Mouse (Mus musculus) limb, embryonic 14.5 days (tissue): Measurements from ENCODE around the gene Gm43518. TPM values are rescaled to one million over a fixed set of nuclear protein-coding genes. Genes with fewer than 3 reads are reported as not detected.

Experiments used
- ATAC-seq: fragments of 200-750 bp; cut with Nextera tagmentation; 2 replicates; pipeline ENCODE4 v1.8.0; 2017; ENCODE audit warnings: low read depth, moderate number of reproducible peaks, moderate TSS enrichment; ENCODE audit not compliant: low FRiP score
- DNase-seq: peaks from one replicate; pipeline ENCODE4 v3.0.0-alpha.2; 2015; ENCODE audit warnings: low spot score
- H3K27ac ChIP-seq: fragments of 300-500 bp; sonication (generic); replicated peaks from 2 replicates; pipeline ENCODE4 v1.5.1; 2014; ENCODE audit warnings: low read depth, mild to moderate bottlenecking, low read length, moderate library complexity, mixed read lengths
- H3K27me3 ChIP-seq: fragments of 300-500 bp; sonication (generic); 2 replicates; pipeline ENCODE4 v1.6.1; 2014; ENCODE audit warnings: low read length, mixed read lengths; ENCODE audit not compliant: control insufficient read depth, insufficient read depth
- H3K36me3 ChIP-seq: fragments of 300-500 bp; sonication (generic); 2 replicates; pipeline ENCODE4 v1.6.1; 2014; ENCODE audit warnings: mild to moderate bottlenecking, low read length, moderate library complexity, mixed read lengths; ENCODE audit not compliant: control insufficient read depth, insufficient read depth
- H3K4me1 ChIP-seq: fragments of 300-500 bp; sonication (generic); 2 replicates; pipeline ENCODE4 v1.6.1; 2014; ENCODE audit warnings: antibody characterized with exemption, low read length, mixed read lengths; ENCODE audit not compliant: control insufficient read depth, insufficient read depth
- H3K4me2 ChIP-seq: fragments of 300-500 bp; sonication (generic); replicated peaks from 2 replicates; pipeline ENCODE4 v1.6.1; 2014; ENCODE audit warnings: low read depth, mild to moderate bottlenecking, low read length, moderate library complexity; ENCODE audit not compliant: severe bottlenecking
- H3K4me3 ChIP-seq: fragments of 300-500 bp; sonication (generic); replicated peaks from 2 replicates; pipeline ENCODE4 v1.5.1; 2014; ENCODE audit warnings: low read length
- H3K9ac ChIP-seq: fragments of 300-500 bp; sonication (generic); 2 replicates; pipeline ENCODE4 v1.6.1; 2014; ENCODE audit warnings: mild to moderate bottlenecking, low read depth, low read length, moderate library complexity; ENCODE audit not compliant: severe bottlenecking
- H3K9me3 ChIP-seq: fragments of 300-500 bp; sonication (generic); 2 replicates; pipeline ENCODE4 v1.6.1; 2016; ENCODE audit warnings: low read length; ENCODE audit not compliant: control insufficient read depth
- POLR2A ChIP-seq: fragments of 200-500 bp; IDR thresholded peaks from 2 replicates; pipeline ENCODE4 v1.8.0; 2012; ENCODE audit warnings: inconsistent platforms, mild to moderate bottlenecking, moderate library complexity, borderline replicate concordance; ENCODE audit not compliant: insufficient read depth, insufficient read length; ENCODE audit errors: extremely low read depth
- WGBS: fragments of 180-500 bp; shearing (Covaris S2); extraction: QIAGEN DNeasy Blood & Tissue Kit; methylation state at CpG from one replicate; pipeline ENCODE4 v1.1.7; 2014; 5-methylcytosine and 5-hydroxymethylcytosine counted together
- polyA plus RNA-seq, 2 experiments: library from polyadenylated mRNA; depleted of rRNA in 1 of 2; stranded (reverse) in 1 of 2; unstranded in 1 of 2; fragments of >200 nt; fragmentation: Nextera tagmentation in 1 of 2; extraction: Ambion mirVana in 1 of 2; gene quantifications; 2 replicates each; pipeline versions ENCODE4 v1.2.1 to v1.2.3; 2012 to 2014

Gm43518 gene
- polyA plus RNA-seq, 2 experiments: 2.1 to 2.2 TPM

GRCm38 (mm10) chr5:123947041-123947761 lies 20.0 kb downstream of the Gm43518 start:
- Histone ChIP-seq H3K4me1 (no peaks in the 10 kb centered on the region), H3K27me3 (no peaks in the 10 kb centered on the region), H3K27ac (no peak overlapping the region), H3K4me2 (no peak overlapping the region), H3K9ac (no peak overlapping the region), H3K4me3 (no peak overlapping the region), H3K36me3 (no peaks in the 10 kb centered on the region), H3K9me3 (no peaks in the 10 kb centered on the region)
- TF ChIP-seq POLR2A: no peak
- peak; percentile 83 for DNase-seq
- ATAC-seq: no peak
- 53% methylated on average over 7 of the region's 7 CpGs for WGBS

GRCm38 (mm10) chr5:123952365-123953045 lies 25.3 kb downstream of the Gm43518 start:
- 61% methylated on average over 5 of the region's 5 CpGs for WGBS
- ATAC-seq: no peak
- no peak for DNase-seq
- H3K4me3 ChIP-seq: no peak overlapping the region
- TF ChIP-seq POLR2A: no peak
- no peak overlapping the region for H3K4me2 ChIP-seq
- no peaks in the 10 kb centered on the region for H3K9me3 ChIP-seq
- no peaks in the 10 kb centered on the region for H3K4me1 ChIP-seq
- no peaks in the 10 kb centered on the region for H3K27me3 ChIP-seq
- no peaks in the 10 kb centered on the region for H3K36me3 ChIP-seq
- H3K27ac ChIP-seq: no peak overlapping the region
- H3K9ac ChIP-seq: no peak overlapping the region

- WGBS: 95% methylated on average over 8 of the region's 8 CpGs
- no peak for TF ChIP-seq POLR2A
- H3K9me3 ChIP-seq: no peaks in the 10 kb centered on the region
- H3K4me1 ChIP-seq: no peaks in the 10 kb centered on the region
- DNase-seq: no peak
- H3K4me2 ChIP-seq: no peak overlapping the region
- no peak overlapping the region for H3K9ac ChIP-seq
- H3K4me3 ChIP-seq: no peak overlapping the region
- H3K27me3 ChIP-seq: no peaks in the 10 kb centered on the region
- H3K27ac ChIP-seq: no peak overlapping the region
- no peaks in the 10 kb centered on the region for H3K36me3 ChIP-seq
- ATAC-seq: no peak
Observed at GRCm38 (mm10) chr5:123957213-123957612, 30.0 kb downstream of the Gm43518 start.

GRCm38 (mm10) chr5:123959018-123959417 lies 31.8 kb downstream of the Gm43518 start:
- H3K9ac ChIP-seq: no peak overlapping the region
- no peaks in the 10 kb centered on the region for H3K36me3 ChIP-seq
- 78% methylated on average over 3 of the region's 3 CpGs for WGBS
- ATAC-seq (no peak), DNase-seq (no peak)
- H3K4me2 ChIP-seq: no peak overlapping the region
- no peaks in the 10 kb centered on the region for H3K27me3 ChIP-seq
- H3K9me3 ChIP-seq: no peaks in the 10 kb centered on the region
- no peak overlapping the region for H3K27ac ChIP-seq
- H3K4me1 ChIP-seq: no peaks in the 10 kb centered on the region
- TF ChIP-seq POLR2A: no peak
- H3K4me3 ChIP-seq: no peak overlapping the region

- WGBS: 74% methylated on average over 8 of the region's 8 CpGs
- Histone ChIP-seq H3K9ac (no peak overlapping the region), H3K4me2 (no peak overlapping the region), H3K9me3 (no peaks in the 10 kb centered on the region), H3K27me3 (no peaks in the 10 kb centered on the region), H3K36me3 (no peaks in the 10 kb centered on the region), H3K4me3 (no peak overlapping the region), H3K4me1 (no peaks in the 10 kb centered on the region), H3K27ac (no peak overlapping the region)
- ATAC-seq (no peak), DNase-seq (no peak)
- TF ChIP-seq POLR2A: no peak
Observed at GRCm38 (mm10) chr5:123960129-123960528, 32.9 kb downstream of the Gm43518 start.

- H3K4me3 ChIP-seq: no peak overlapping the region
Observed at GRCm38 (mm10) chr5:123961046-123961445, 33.8 kb downstream of the Gm43518 start.

More at GRCm38 (mm10) chr5:123961046-123961445, 33.8 kb downstream of the Gm43518 start:
- Histone ChIP-seq H3K4me1 (no peaks in the 10 kb centered on the region), H3K27me3 (no peaks in the 10 kb centered on the region), H3K4me2 (no peak overlapping the region), H3K9ac (no peak overlapping the region), H3K36me3 (no peaks in the 10 kb centered on the region), H3K9me3 (no peaks in the 10 kb centered on the region), H3K27ac (no peak overlapping the region)
- TF ChIP-seq POLR2A: no peak
- 78% methylated on average over 10 of the region's 12 CpGs for WGBS
- DNase-seq (no peak), ATAC-seq (no peak)
